Mouse (Mus musculus): ENCODE data around the gene Nos3.
"Not testable (repeated sequence)": the region's sequence is repeated elsewhere in the genome, so short reads cannot be mapped to it uniquely, and the experiment has no call there.

DNA sequence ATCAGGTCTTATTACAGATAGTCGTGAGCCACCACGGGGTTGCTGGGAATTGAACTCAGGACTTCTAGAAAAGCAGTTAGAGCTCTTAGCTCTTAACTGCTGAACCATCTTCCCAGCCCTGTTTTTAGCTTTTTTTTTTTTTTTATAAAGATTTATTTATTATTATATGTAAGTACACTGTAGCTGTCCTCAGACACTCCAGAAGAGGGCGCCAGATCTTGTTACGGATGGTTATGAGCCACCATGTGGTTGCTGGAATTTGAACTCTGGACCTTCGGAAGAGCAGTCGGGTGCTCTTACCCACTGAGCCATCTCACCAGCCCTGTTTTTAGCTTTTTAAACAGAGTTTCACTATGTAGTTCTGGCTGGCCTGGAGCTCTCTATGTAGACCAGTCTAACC lies 31.6 kb downstream of the Nos3 start:
- TF ChIP-seq CTCF (IDR thresholded peaks at IDR 0.05; ENCODE audit: control insufficient read depth, insufficient read depth, low read length); POLR2A (IDR thresholded peaks at IDR 0.05; ENCODE audit: borderline replicate concordance, control insufficient read depth, low read depth, low read length): not testable (repeated sequence)
